Mouse (Mus musculus) midbrain, postnatal 0 days (tissue): ENCODE results near the gene BC028528. TPM values are rescaled to one million over a fixed set of nuclear protein-coding genes. Genes with fewer than 3 reads are reported as not detected.
A peak's percentile ranks its signal among the peaks of the same experiment; 100 is the strongest.
"Not testable (repeated sequence)": the region's sequence is repeated elsewhere in the genome, so short reads cannot be mapped to it uniquely, and the experiment has no call there.

Source experiments
- ATAC-seq: fragments of 200-750 bp; cut with Nextera tagmentation; 2 replicates; pipeline ENCODE4 v1.8.0; 2017; ENCODE audit warnings: moderate number of reproducible peaks, mild to moderate bottlenecking, moderate TSS enrichment, moderate library complexity; ENCODE audit not compliant: low FRiP score
- DNase-seq: peaks from one replicate; pipeline ENCODE4 v3.0.0-alpha.2; 2015; ENCODE audit warnings: low spot score
- H3K27ac ChIP-seq: fragments of 300-500 bp; sonication (generic); 2 replicates; pipeline ENCODE4 v1.5.1; 2014; ENCODE audit warnings: low read depth, mild to moderate bottlenecking, low read length, mixed read lengths
- H3K27me3 ChIP-seq: fragments of 300-500 bp; sonication (generic); 2 replicates; pipeline ENCODE4 v1.6.1; 2014; ENCODE audit warnings: low read length, control low read depth, mixed read lengths; ENCODE audit not compliant: insufficient read depth
- H3K36me3 ChIP-seq: fragments of 300-500 bp; sonication (generic); 2 replicates; pipeline ENCODE4 v1.6.1; 2014; ENCODE audit warnings: low read length, control low read depth, mixed read lengths; ENCODE audit not compliant: insufficient read depth
- H3K4me1 ChIP-seq: fragments of 300-500 bp; sonication (generic); 2 replicates; pipeline ENCODE4 v1.6.1; 2014; ENCODE audit warnings: mild to moderate bottlenecking, control low read depth, antibody characterized with exemption, low read length, mixed read lengths; ENCODE audit not compliant: insufficient read depth
- H3K4me2 ChIP-seq: fragments of 300-500 bp; sonication (generic); 2 replicates; pipeline ENCODE4 v1.6.1; 2014; ENCODE audit warnings: low read depth, mild to moderate bottlenecking, low read length, mixed read lengths; ENCODE audit not compliant: poor library complexity, severe bottlenecking
- H3K4me3 ChIP-seq: fragments of 300-500 bp; sonication (generic); 2 replicates; pipeline ENCODE4 v1.5.1; 2014; ENCODE audit warnings: low read depth, mild to moderate bottlenecking, low read length, moderate library complexity
- H3K9ac ChIP-seq: fragments of 300-500 bp; sonication (generic); replicated peaks from 2 replicates; pipeline ENCODE4 v1.6.1; 2014; ENCODE audit warnings: mild to moderate bottlenecking, low read length, moderate library complexity, mixed read lengths; ENCODE audit not compliant: poor library complexity, severe bottlenecking
- H3K9me3 ChIP-seq: fragments of 300-500 bp; sonication (generic); 2 replicates; pipeline ENCODE4 v1.6.1; 2016; ENCODE audit warnings: low read length, control low read depth
- CTCF ChIP-seq: IDR thresholded peaks from 2 replicates; pipeline ENCODE4 v1.5.1; 2016; ENCODE audit warnings: antibody characterized with exemption, mild to moderate bottlenecking
- WGBS: fragments of 180-500 bp; shearing (Covaris S2); extraction: QIAGEN DNeasy Blood & Tissue Kit; methylation state at CpG from one replicate; pipeline ENCODE4 v1.1.7; 2014; 5-methylcytosine and 5-hydroxymethylcytosine counted together
- polyA plus RNA-seq: library from polyadenylated mRNA; unstranded; fragments of >200 nt; fragmentation: Nextera tagmentation; extraction: Ambion mirVana; gene quantifications from 2 replicates; pipeline ENCODE4 v1.2.1, GENCODE M21; 2015
- total RNA-seq: library from RNA; depleted of rRNA; stranded (reverse); fragments of >200 nt; gene quantifications from 2 replicates; pipeline ENCODE4 v1.2.3, GENCODE M21; 2014

BC028528 gene
- total and polyA plus RNA-seq, 2 experiments from 2014 or later, result 14.6 to 27.7 TPM

GRCm38 (mm10) chr3:95928261-95928657 lies 36.5 kb upstream of the BC028528 start:
- no peaks in the 10 kb centered on the region for H3K27me3 ChIP-seq
- no peak for ATAC-seq
- H3K4me2 ChIP-seq, result peak overlapping the region; percentile 57
- H3K4me1 ChIP-seq, result no peaks in the 10 kb centered on the region
- H3K9me3 ChIP-seq, result no peaks in the 10 kb centered on the region
- no peaks in the 10 kb centered on the region for H3K36me3 ChIP-seq
- no peak overlapping the region for H3K9ac ChIP-seq
- no peak overlapping the region for H3K27ac ChIP-seq
- 78% methylated on average over 6 of the region's 6 CpGs for WGBS
- TF ChIP-seq CTCF, result no peak
- no peak for DNase-seq
- H3K4me3 ChIP-seq, result peak overlapping the region; percentile 87

GRCm38 (mm10) chr3:95925087-95925486 lies 33.3 kb upstream of the BC028528 start:
- ATAC-seq (no peak), DNase-seq (no peak)
- WGBS, result 84% methylated on average over 5 of the region's 5 CpGs
- H3K36me3 ChIP-seq, result no peaks in the 10 kb centered on the region
- no peak overlapping the region for H3K27ac ChIP-seq
- H3K27me3 ChIP-seq, result no peaks in the 10 kb centered on the region
- H3K4me1 ChIP-seq, result no peaks in the 10 kb centered on the region
- no peak overlapping the region for H3K9ac ChIP-seq
- no peak for TF ChIP-seq CTCF
- H3K4me2 ChIP-seq, result no peak overlapping the region
- H3K9me3 ChIP-seq, result no peaks in the 10 kb centered on the region
- H3K4me3 ChIP-seq, result no peak overlapping the region

GRCm38 (mm10) chr3:95924185-95924584 lies 32.4 kb upstream of the BC028528 start:
- H3K9ac ChIP-seq, result no peak overlapping the region
- H3K9me3 ChIP-seq, result no peaks in the 10 kb centered on the region
- 70% methylated on average over 4 of the region's 4 CpGs for WGBS
- no peaks in the 10 kb centered on the region for H3K27me3 ChIP-seq
- no peak overlapping the region for H3K4me3 ChIP-seq
- ATAC-seq (no peak), DNase-seq (no peak)
- H3K4me2 ChIP-seq, result no peak overlapping the region
- TF ChIP-seq CTCF, result no peak
- H3K36me3 ChIP-seq, result no peaks in the 10 kb centered on the region
- no peaks in the 10 kb centered on the region for H3K4me1 ChIP-seq
- H3K27ac ChIP-seq, result no peak overlapping the region

- H3K27me3 ChIP-seq, DNase-seq, H3K36me3 ChIP-seq, H3K4me2 ChIP-seq, H3K9me3 ChIP-seq, H3K4me3 ChIP-seq, H3K27ac ChIP-seq, H3K9ac ChIP-seq, ATAC-seq, H3K4me1 ChIP-seq: not testable (repeated sequence)
- WGBS, result 88% methylated on average over 7 of the region's 7 CpGs
These were observed 31.6 kb upstream of the BC028528 start for GRCm38 (mm10) chr3:95923429-95923828.

- H3K4me2 ChIP-seq, result not testable (repeated sequence)
- WGBS, result 50% methylated on average over 2 of the region's 2 CpGs
These were observed 28.7 kb upstream of the BC028528 start for GRCm38 (mm10) chr3:95920532-95920931.

GRCm38 (mm10) chr3:95916760-95917159 lies 25.0 kb upstream of the BC028528 start:
- Histone ChIP-seq H3K27me3 (no peaks in the 10 kb centered on the region), H3K9ac (no peak overlapping the region), H3K4me3 (no peak overlapping the region), H3K36me3 (no peaks in the 10 kb centered on the region), H3K27ac (no peak overlapping the region), H3K9me3 (no peaks in the 10 kb centered on the region), H3K4me2 (no peak overlapping the region), H3K4me1 (no peaks in the 10 kb centered on the region)
- ATAC-seq (no peak), DNase-seq (no peak)
- WGBS, result 75% methylated on average over 7 of the region's 7 CpGs
- no peak for TF ChIP-seq CTCF

More at GRCm38 (mm10) chr3:95920532-95920931, 28.7 kb upstream of the BC028528 start:
- not testable (repeated sequence) for H3K9ac ChIP-seq, DNase-seq, H3K27ac ChIP-seq, H3K9me3 ChIP-seq, H3K36me3 ChIP-seq, H3K27me3 ChIP-seq, H3K4me1 ChIP-seq, H3K4me3 ChIP-seq, ATAC-seq

- no peak for TF ChIP-seq CTCF
- 95% methylated on average over 4 of the region's 4 CpGs for WGBS
These were observed 22.9 kb upstream of the BC028528 start for GRCm38 (mm10) chr3:95914706-95915105.

More at GRCm38 (mm10) chr3:95914706-95915105, 22.9 kb upstream of the BC028528 start:
- no peaks in the 10 kb centered on the region for H3K36me3 ChIP-seq
- H3K27me3 ChIP-seq, result no peaks in the 10 kb centered on the region
- ATAC-seq (no peak), DNase-seq (no peak)
- no peak overlapping the region for H3K9ac ChIP-seq
- H3K4me3 ChIP-seq, result no peak overlapping the region
- no peaks in the 10 kb centered on the region for H3K4me1 ChIP-seq
- H3K4me2 ChIP-seq, result no peak overlapping the region
- H3K9me3 ChIP-seq, result no peaks in the 10 kb centered on the region
- H3K27ac ChIP-seq, result no peak overlapping the region
